Mouse (Mus musculus) heart, postnatal 0 days (tissue): ENCODE results near the gene Elf2. TPM values are rescaled to one million over a fixed set of nuclear protein-coding genes. Genes with fewer than 3 reads are reported as not detected.

Experiments
- ATAC-seq: fragments of 200-750 bp; cut with Nextera tagmentation; 2 replicates; pipeline ENCODE4 v1.8.0; 2017; ENCODE audit warnings: low read depth, moderate number of reproducible peaks, moderate library complexity; ENCODE audit not compliant: insufficient read depth
- DNase-seq: peaks from one replicate; pipeline ENCODE4 v3.0.0-alpha.2; 2016; ENCODE audit warnings: low spot score
- H3K27ac ChIP-seq: fragments of 300-500 bp; sonication (generic); 2 replicates; pipeline ENCODE4 v1.5.1; 2014; ENCODE audit warnings: low read depth, mild to moderate bottlenecking
- H3K27me3 ChIP-seq: fragments of 300-500 bp; sonication (generic); 2 replicates; pipeline ENCODE4 v1.6.1; 2014; ENCODE audit warnings: low read length, mixed read lengths; ENCODE audit not compliant: control insufficient read depth, insufficient read depth
- H3K36me3 ChIP-seq: fragments of 300-500 bp; sonication (generic); replicated peaks from 2 replicates; pipeline ENCODE4 v1.6.1; 2014; ENCODE audit warnings: low read length, mixed read lengths; ENCODE audit not compliant: control insufficient read depth, insufficient read depth
- H3K4me1 ChIP-seq: fragments of 300-500 bp; sonication (generic); 2 replicates; pipeline ENCODE4 v1.6.1; 2014; ENCODE audit warnings: antibody characterized with exemption; ENCODE audit not compliant: control insufficient read depth, insufficient read depth
- H3K4me2 ChIP-seq: fragments of 300-500 bp; sonication (generic); 2 replicates; pipeline ENCODE4 v1.6.1; 2014; ENCODE audit warnings: low read depth, mild to moderate bottlenecking, low read length, moderate library complexity
- H3K4me3 ChIP-seq: fragments of 300-500 bp; sonication (generic); 2 replicates; pipeline ENCODE4 v1.5.1; 2014; ENCODE audit warnings: low read depth, low read length
- H3K9ac ChIP-seq: fragments of 300-500 bp; sonication (generic); replicated peaks from 2 replicates; pipeline ENCODE4 v1.6.1; 2014; ENCODE audit warnings: low read depth, low read length, mixed read lengths
- H3K9me3 ChIP-seq: fragments of 300-500 bp; sonication (generic); replicated peaks from 2 replicates; pipeline ENCODE4 v1.6.1; 2016; ENCODE audit warnings: low read length; ENCODE audit not compliant: control insufficient read depth
- CTCF ChIP-seq: IDR thresholded peaks from 2 replicates; pipeline ENCODE4 v1.5.1; 2016; ENCODE audit warnings: antibody characterized with exemption, control low read depth, low read depth
- EP300 ChIP-seq: IDR thresholded peaks from 2 replicates; pipeline ENCODE4 v1.6.1; 2016; ENCODE audit warnings: antibody characterized with exemption, low read depth
- WGBS: fragments of 180-500 bp; shearing (Covaris S2); extraction: QIAGEN DNeasy Blood & Tissue Kit; methylation state at CpG from one replicate; pipeline ENCODE4 v1.1.7; 2014; 5-methylcytosine and 5-hydroxymethylcytosine counted together
- polyA plus RNA-seq: library from polyadenylated mRNA; unstranded; fragments of >200 nt; fragmentation: Nextera tagmentation; extraction: Ambion mirVana; gene quantifications from 2 replicates; pipeline ENCODE4 v1.2.1, GENCODE M21; 2015
- total RNA-seq: library from RNA; depleted of rRNA; stranded (reverse); fragments of >200 nt; gene quantifications from 2 replicates; pipeline ENCODE4 v1.2.3, GENCODE M21; 2014; ENCODE audit warnings: low replicate concordance

Gene Elf2
- total and polyA plus RNA-seq, 2 experiments from 2014 or later = 46.5 to 84.0 TPM

DNA sequence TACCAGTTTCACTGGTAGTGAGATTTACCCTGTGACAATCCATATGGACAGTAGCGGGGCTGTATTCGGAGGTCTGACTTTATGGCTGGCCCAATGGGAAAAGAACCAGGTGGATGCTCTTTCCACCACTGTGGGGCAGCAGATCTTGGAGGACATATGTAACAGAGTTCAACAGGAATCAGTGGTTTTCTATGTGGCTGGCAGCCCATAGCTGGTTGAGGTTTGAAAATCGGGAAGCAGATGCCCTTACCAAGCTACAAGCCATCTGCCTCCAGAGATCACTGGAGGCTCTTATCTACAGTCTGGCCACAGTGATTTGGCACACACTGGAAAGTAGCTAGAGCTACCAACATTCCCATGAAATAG is 25.0 kb upstream of the Elf2 start:
- no peaks in the 10 kb centered on the region for H3K36me3 ChIP-seq
- H3K4me3 ChIP-seq = peak overlapping the region; percentile 47
- peak overlapping the region; percentile 79 for H3K4me2 ChIP-seq
- no peaks in the 10 kb centered on the region for H3K4me1 ChIP-seq
- H3K27me3 ChIP-seq = no peaks in the 10 kb centered on the region
- WGBS = 3% methylated on average over 3 of the region's 3 CpGs
- H3K9me3 ChIP-seq = no peaks in the 10 kb centered on the region
- peak overlapping the region; percentile 68; the same call in 1 of the 2 replicates for H3K27ac ChIP-seq
- no peak for DNase-seq
- no peak for TF ChIP-seq EP300
- no peak for TF ChIP-seq CTCF
- ATAC-seq = no peak
- no peak overlapping the region for H3K9ac ChIP-seq

DNA sequence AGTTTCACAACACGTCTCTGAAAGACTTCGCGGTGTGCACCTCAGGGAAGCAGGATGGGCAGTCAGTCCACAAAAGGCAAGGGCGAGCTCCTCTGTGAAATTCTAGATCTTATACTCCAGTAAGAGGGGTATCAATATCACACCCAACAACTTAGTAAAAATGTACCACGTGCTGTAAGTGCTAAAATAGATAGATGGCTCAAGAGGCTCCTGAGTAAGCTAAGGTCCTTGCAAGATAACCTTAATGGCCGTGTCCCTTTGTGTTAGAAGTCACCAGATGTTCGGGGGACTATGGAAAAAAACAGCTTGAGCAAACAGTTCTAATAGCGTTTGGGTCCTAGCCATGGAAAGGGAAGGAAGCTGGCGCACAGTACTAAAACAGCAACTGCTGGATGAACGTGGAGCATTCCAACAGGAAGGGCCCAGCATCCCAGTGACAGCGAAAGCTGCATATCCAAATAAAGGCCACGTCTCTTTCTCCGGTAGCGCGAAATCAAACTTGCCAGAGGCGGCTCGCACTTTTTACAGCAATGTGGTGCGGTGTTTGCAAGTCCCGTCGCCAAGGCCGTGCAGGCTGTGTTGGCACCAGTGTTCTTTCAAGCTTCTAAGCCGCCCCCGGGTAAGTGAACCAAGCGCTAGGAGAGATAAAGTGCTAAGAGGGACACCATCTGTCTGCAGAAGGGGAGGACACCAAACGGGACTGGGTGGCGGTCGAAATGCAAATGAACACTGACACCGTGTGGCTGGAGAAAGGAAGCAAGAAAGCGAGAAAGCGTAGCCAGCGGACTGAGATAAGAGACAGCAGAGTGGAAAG is 24.4 kb upstream of the Elf2 start:
- peak; percentile 93 for ATAC-seq
- TF ChIP-seq EP300 = no peak
- TF ChIP-seq CTCF = peak; percentile 93
- peak overlapping the region; percentile 79 for H3K4me2 ChIP-seq
- peak overlapping the region; percentile 47 for H3K4me3 ChIP-seq
- H3K4me1 ChIP-seq = no peaks in the 10 kb centered on the region
- 7% methylated on average over 31 of the region's 31 CpGs for WGBS
- no peaks in the 10 kb centered on the region for H3K36me3 ChIP-seq
- H3K27ac ChIP-seq = peak overlapping the region; percentile 68
- peak; percentile 94 for DNase-seq
- no peaks in the 10 kb centered on the region for H3K9me3 ChIP-seq
- no peaks in the 10 kb centered on the region for H3K27me3 ChIP-seq
- H3K9ac ChIP-seq = no peak overlapping the region

DNA sequence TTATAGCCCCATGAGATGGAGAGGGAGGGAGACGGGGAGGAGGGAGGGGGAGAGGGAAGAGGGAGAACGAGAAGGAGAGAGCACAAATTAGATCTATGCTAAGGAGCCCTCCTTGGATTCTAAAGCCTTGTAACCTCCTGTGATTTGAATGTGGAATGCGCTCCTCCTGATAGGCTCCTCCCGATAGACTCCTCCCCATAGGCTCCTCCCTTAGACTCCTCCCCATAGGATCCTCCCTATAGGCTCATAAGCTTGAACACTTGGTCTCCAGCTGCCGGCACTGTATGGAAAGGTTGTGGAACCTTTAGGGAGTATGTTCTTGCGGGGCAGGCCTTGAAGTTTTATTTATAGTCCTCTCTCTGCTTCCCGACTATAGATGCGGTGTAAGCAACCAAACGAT is 20.6 kb upstream of the Elf2 start:
- H3K4me3 ChIP-seq = no peak overlapping the region
- peaks cover 6% of the 10 kb centered on the region for H3K4me1 ChIP-seq
- TF ChIP-seq CTCF (no peak), EP300 (no peak)
- DNase-seq (no peak), ATAC-seq (no peak)
- no peak overlapping the region for H3K9ac ChIP-seq
- no peak overlapping the region for H3K27ac ChIP-seq
- H3K36me3 ChIP-seq = no peaks in the 10 kb centered on the region
- no peak overlapping the region for H3K4me2 ChIP-seq
- WGBS = 43% methylated on average over 9 of the region's 9 CpGs
- H3K9me3 ChIP-seq = no peaks in the 10 kb centered on the region
- no peaks in the 10 kb centered on the region for H3K27me3 ChIP-seq

DNA sequence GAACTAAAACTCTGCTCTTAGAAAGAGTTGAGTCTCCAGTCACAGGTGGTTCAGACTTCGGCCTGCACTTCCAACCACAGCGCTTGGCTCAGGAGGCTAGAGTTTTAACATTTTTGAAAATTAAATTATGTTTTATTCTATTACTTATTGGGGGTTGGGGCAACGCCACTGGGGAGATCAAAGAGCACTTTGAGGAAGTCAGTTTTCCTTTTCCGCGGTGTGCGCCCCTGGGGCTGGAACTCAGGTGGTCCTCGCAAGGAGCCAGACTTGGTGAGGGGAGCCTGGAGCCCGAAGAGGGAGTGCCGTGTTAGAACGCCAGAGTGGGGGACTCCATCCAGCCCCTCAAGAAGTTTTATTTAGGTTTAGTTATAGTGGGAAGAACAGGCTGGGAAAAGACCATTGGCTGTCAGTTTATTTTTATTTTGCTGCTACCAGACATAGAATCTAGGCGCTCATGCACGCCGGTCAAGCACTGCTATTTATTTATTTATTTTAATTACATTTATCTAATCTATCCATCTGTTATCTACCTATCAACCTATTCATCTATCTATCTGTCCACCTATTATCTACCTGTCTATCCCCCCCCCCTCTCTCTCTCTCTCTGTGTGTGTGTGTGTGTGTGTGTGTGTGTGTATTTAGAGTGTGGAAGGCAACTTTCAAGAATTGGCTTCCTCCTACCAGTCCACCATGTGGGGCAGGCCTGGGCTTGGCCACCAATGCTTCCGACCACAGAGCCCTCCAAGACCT is 19.3 kb upstream of the Elf2 start:
- Histone ChIP-seq H3K4me3 (no peak overlapping the region), H3K9me3 (no peaks in the 10 kb centered on the region), H3K4me2 (no peak overlapping the region), H3K9ac (no peak overlapping the region), H3K27ac (no peak overlapping the region), H3K27me3 (no peaks in the 10 kb centered on the region), H3K4me1 (peaks cover 6% of the 10 kb centered on the region), H3K36me3 (no peaks in the 10 kb centered on the region)
- no peak for TF ChIP-seq EP300
- no peak for TF ChIP-seq CTCF
- ATAC-seq (no peak), DNase-seq (no peak)
- WGBS = 53% methylated on average over 14 of the region's 14 CpGs

DNA sequence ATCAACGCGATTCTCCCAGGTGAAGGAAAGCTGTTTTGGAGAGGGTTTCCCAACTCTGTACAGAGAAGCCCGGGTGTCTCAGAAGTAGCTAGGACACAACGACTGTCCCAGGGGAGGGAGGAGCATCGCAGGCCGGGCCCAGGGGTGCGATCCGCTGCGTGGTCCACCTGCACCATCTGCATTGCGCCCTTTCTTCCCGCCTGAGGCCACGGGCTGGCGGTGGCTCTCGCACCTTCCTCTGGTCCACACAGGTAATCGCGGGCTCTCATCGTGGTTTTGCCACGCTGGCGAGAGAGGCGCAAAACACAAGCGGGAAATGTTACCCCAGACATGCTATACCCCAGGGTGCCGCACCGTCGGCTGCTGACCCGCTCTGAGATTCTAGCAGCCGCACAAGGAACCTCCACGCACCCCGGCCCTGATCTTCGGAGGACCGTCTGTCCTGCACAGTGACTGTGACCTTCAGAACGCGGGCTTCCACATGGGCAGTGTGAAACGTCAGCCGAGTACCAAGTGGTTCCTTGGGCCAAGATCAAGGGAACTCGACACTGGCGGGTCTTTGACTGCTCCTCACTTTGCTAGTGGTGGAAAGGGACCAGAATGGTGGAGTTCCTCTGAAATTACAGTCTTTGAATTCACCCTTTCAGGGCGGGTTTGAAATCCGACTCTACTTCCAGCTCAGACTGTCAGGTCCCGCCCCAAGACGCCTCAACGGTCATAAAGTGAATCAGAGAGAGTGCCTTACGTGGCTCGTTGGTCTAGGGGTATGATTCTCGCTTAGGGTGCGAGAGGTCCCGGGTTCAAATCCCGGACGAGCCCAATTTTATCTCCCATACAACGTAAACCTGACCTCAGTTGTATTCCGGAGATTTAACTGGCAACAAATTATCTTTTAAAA is 18.4 kb upstream of the Elf2 start:
- WGBS = 5% methylated on average over 50 of the region's 50 CpGs
- no peaks in the 10 kb centered on the region for H3K27me3 ChIP-seq
- peaks cover 6% of the 10 kb centered on the region for H3K4me1 ChIP-seq
- H3K27ac ChIP-seq = no peak overlapping the region
- H3K9ac ChIP-seq = peak overlapping the region; percentile 35; the same call in 1 of the 2 replicates
- peak overlapping the region; percentile 47 for H3K4me3 ChIP-seq
- H3K4me2 ChIP-seq = peak overlapping the region; percentile 69
- TF ChIP-seq EP300 (no peak), CTCF (no peak)
- peak; percentile 32 for DNase-seq
- ATAC-seq = peak; percentile 59
- H3K36me3 ChIP-seq = no peaks in the 10 kb centered on the region
- no peaks in the 10 kb centered on the region for H3K9me3 ChIP-seq
